Mouse (Mus musculus): ENCODE measurements around the gene Gdf10.

DNA sequence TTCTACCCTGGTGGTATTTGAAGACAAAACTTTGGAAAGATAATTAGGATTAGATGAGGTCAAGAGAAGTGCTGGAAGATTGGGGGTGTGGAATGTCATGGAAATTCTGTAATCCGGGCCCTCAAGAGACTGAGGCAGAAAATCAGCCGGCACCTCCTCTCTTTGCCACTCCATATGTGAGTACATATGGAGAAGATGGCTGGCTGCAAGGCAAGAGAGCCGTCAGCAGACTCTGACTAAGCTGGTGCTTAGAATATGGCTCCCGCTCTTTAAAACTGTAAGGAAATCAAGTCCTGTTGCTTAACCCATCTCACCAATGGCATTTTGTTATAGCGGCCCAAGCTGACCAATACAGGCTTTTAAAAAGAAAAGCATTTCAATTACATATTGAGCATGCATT lies 27.6 kb upstream of the Gdf10 start:
- TF ChIP-seq EP300 (IDR thresholded peaks at IDR 0.05; ENCODE audit: low read depth) (no peak), CTCF (IDR thresholded peaks at IDR 0.05; ENCODE audit: low read depth) (no peak)

Data from liver, embryonic 14.5 days (tissue).